Mouse (Mus musculus) liver (tissue): ENCODE data around the gene Tmem30a.
A peak's percentile ranks its signal among the peaks of the same experiment; 100 is the strongest.

Experiments used
- DNase-seq: peaks from one replicate; pipeline ENCODE4 v3.0.0-alpha.2; 2020; ENCODE audit warnings: mixed read lengths

Gene Tmem30a

GRCm38 (mm10) chr9:79792841-79793835 is at the start of gene Tmem30a:
TSS of gene Tmem30a (minus strand) at chr9:79793507.
- DNase-seq: peak; percentile 91

- no peak for DNase-seq
These were observed 49.3 kb upstream of the Tmem30a start for GRCm38 (mm10) chr9:79842615-79843014.

DNA sequence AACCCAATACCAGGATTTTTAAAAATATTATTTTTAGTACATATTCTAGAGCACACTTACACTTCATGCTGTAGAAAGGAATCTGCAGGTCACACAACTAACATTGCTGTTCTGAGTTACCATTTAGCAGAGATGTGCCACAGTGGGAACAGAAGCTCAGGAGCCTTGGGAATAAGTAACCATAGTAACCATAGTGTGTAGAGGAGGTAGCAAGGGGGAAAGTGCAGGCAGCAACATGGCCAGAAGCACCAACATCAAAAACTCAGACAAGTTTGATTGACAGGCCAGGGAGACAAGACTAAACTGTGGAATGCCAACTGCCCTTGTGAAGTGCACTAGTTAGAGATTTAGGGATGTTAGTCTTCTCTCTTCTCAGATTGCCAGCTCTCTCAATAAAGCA is 48.7 kb upstream of the Tmem30a start:
- no peak for DNase-seq

GRCm38 (mm10) chr9:79831294-79831693 is 38.0 kb upstream of the Tmem30a start:
- DNase-seq: no peak

GRCm38 (mm10) chr9:79830874-79831273 is 37.6 kb upstream of the Tmem30a start:
- DNase-seq: no peak

GRCm38 (mm10) chr9:79829842-79830800 is 36.8 kb upstream of the Tmem30a start:
- DNase-seq: no peak

DNA sequence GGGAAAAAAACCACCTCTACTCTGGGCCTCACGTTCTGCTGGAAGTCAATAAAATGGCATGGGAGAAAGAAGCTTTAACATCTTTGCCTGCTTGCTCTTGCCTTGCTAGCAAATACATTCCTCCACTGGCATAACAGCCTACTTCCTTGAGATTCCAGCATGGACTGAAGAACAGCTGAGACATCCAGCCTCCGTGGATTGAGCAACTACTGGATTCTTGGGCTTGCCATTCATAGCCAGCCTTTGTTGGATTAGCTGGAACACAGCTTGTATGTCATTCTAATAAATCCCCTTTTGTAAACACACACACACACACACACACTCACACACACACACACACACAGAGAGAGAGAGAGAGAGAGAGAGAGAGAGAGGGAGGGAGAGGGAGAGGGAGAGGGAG is 33.8 kb upstream of the Tmem30a start:
- DNase-seq: no peak

DNA sequence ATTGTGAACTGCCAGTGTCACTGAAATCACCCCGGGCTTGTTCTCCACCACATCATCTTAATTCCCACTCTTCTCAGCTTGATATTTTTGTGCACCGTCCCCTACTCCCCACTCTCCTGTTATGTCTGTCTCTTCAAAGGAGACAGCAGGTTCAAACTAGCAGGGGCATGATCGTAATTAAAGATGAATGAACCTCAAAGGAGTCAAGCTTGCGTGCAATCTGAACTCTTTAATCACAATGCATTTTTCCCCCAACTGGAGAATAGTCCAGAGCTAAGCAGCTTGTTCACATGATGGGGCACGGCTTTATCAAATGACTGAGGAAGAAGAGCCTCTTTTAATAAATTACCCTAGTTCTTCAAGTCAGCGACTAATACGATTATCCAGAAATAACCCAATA is 32.2 kb upstream of the Tmem30a start:
- no peak for DNase-seq

GRCm38 (mm10) chr9:79823856-79824255 is 30.5 kb upstream of the Tmem30a start:
- no peak for DNase-seq

- no peak for DNase-seq
These were observed 30.1 kb upstream of the Tmem30a start for GRCm38 (mm10) chr9:79823438-79823837.

- no peak for DNase-seq
These were observed 23.2 kb upstream of the Tmem30a start for GRCm38 (mm10) chr9:79816464-79816863.

GRCm38 (mm10) chr9:79816013-79816412 is 22.7 kb upstream of the Tmem30a start:
- DNase-seq: no peak

DNA sequence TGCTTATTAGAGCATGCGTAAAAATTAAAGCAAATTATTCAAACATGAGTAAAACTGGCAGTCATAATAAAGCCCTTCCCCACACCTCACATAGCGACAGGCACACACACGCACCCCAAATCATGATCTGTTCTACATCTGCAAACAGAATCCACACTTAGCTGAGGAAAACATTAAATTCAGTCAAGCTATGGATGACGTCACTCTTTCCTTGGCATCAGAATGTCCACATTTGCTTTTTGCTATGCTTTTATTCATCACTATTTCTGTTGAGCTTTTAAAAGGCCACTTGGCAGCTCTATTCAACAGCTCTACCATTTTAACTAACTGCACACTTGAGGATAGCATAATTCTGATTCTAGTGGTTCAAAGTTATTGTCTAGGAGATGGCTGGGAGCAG is 21.3 kb upstream of the Tmem30a start:
- DNase-seq: no peak

GRCm38 (mm10) chr9:79810969-79811902 is 17.9 kb upstream of the Tmem30a start:
- no peak for DNase-seq

DNA sequence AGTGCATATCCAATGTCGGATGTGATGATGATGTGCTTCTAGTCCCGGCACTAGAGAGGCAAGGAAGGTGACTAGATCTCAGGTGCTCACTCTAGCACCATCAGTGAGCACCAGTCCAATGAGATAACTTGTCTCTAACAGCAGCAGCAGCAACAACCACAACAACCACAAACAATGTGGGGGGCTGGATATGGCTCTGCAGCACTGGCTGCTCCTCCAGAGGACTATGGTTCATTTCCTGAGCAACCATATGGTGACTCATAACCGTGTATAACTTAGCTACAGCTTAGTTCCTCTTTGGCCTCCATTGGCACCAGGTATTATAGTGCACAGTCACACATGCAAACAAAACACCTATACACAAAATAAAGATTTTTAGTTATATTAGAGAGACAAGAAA is 17.2 kb upstream of the Tmem30a start:
- DNase-seq: peak; percentile 21

DNA sequence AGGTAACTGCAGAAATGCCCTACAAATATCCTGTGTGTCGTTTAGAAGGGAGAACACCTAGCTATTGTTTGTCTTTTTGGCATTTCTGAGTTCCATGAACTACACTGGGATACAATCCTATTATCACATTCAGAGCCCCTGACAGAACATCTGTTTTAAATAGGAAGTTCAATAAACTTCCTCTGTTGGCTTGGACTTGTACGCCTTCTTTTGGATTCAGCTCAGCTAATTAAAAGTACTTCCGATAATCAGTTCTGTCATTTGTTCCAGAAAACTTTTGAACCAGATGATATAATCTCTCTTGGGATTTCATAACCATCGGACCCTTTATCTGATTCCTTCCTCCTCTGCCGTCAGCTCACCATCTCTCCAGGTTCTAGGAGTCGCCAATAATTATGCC is 16.1 kb upstream of the Tmem30a start:
- no peak for DNase-seq

DNA sequence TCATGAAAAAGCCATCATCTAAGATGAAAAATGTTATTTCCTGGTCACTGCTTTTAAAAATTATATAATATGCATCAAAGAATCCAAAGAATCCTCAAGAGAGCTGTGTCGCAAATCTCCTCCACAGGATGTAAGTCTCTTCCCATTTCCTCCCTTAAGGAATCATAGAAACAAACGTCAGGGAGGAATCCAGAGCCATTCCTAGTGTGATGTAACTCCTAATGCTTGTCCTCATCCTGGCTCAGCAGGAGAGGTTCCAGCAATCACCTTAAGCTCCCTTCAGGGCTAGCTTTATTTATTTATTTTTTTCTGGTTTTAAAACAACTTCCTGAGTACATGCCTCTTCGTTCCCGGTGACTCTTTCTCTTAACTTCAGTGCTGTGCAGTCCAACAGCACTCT is 13.9 kb upstream of the Tmem30a start:
- DNase-seq: no peak

- DNase-seq: no peak
These were observed 13.2 kb upstream of the Tmem30a start for GRCm38 (mm10) chr9:79806317-79807075.

DNA sequence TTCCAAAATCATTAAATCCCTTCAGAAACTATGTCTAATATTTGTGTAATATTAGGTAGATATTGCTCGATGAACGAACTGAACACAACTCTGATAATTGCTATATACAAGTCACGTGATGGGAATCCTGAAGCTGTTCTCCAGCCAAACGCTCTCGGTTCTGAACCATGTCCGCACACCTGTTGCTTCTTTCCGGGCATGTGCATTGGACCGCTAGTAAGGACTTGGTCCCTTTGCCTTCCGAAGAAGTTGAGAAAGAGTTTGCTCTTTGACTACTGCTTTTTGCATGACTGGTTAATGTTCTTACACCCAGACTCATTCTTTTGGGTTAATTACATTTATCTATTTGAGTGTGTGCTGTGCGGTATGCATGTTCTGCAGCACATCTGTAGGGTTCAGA is 12.1 kb upstream of the Tmem30a start:
- DNase-seq: no peak

GRCm38 (mm10) chr9:79796461-79797135 is 3.3 kb upstream of the Tmem30a start:
- no peak for DNase-seq

DNA sequence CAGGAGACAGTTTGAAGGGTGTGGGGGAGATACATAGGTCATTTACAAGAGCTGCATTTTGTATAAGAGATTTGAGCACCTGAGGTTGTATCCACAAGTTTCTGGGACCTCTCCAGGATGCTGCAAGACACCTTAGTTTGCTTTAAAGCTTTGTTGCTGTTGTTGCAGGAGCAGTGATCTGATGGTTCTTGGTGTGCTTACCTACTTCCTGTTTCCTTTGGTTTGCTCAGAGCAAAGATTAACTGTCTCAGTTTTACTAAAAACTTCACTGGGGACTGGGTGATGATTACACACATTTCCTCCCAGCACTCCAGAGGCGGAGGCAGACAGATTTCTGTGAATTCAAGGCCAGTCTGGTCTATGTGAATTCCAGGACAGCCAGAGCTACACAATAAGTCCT is 1.8 kb upstream of the Tmem30a start:
- no peak for DNase-seq
